Mouse (Mus musculus): ENCODE results near the gene Dscam. TPM values are rescaled to one million over a fixed set of nuclear protein-coding genes. Genes with fewer than 3 reads are reported as not detected.

Dscam gene
- total and polyA plus RNA-seq, 3 experiments: 0.01 TPM; not detected in 2

GRCm38 (mm10) chr16:96877271-96877670 lies 293.3 kb downstream of the Dscam start:
- no peak for DNase-seq

GRCm38 (mm10) chr16:96872799-96873198 lies 297.8 kb downstream of the Dscam start:
- DNase-seq: no peak

- peak; percentile 59 for DNase-seq
Measured at GRCm38 (mm10) chr16:96857571-96857970, 313.0 kb downstream of the Dscam start.

- DNase-seq: no peak
Measured at GRCm38 (mm10) chr16:96855060-96855459, 315.5 kb downstream of the Dscam start.

- peak; percentile 48 for DNase-seq
Measured at GRCm38 (mm10) chr16:96852383-96852782, 318.2 kb downstream of the Dscam start.

- no peak for DNase-seq
Measured at GRCm38 (mm10) chr16:96848916-96849315, 321.6 kb downstream of the Dscam start.

GRCm38 (mm10) chr16:96846585-96846984 lies 324.0 kb downstream of the Dscam start:
- DNase-seq: no peak

- no peak for DNase-seq
Measured at GRCm38 (mm10) chr16:96846113-96846512, 324.4 kb downstream of the Dscam start.

- no peak for DNase-seq
Measured at GRCm38 (mm10) chr16:96845475-96846098, 325.0 kb downstream of the Dscam start.

- no peak for DNase-seq
Measured at GRCm38 (mm10) chr16:96843691-96844400, 326.7 kb downstream of the Dscam start.

- DNase-seq: no peak
Measured at GRCm38 (mm10) chr16:96842829-96843360, 327.7 kb downstream of the Dscam start.

GRCm38 (mm10) chr16:96819649-96820048 lies 350.9 kb downstream of the Dscam start:
- peak; percentile 70 for DNase-seq

GRCm38 (mm10) chr16:96806298-96806697 lies 364.3 kb downstream of the Dscam start:
- DNase-seq: peak; percentile 21

GRCm38 (mm10) chr16:96802636-96803035 lies 367.9 kb downstream of the Dscam start:
- peak; percentile 51 for DNase-seq

- peak; percentile 23 for DNase-seq
Measured at GRCm38 (mm10) chr16:96801650-96802237, 368.8 kb downstream of the Dscam start.

- peak; percentile 70 for DNase-seq
Measured at GRCm38 (mm10) chr16:96795431-96795830, 375.1 kb downstream of the Dscam start.

GRCm38 (mm10) chr16:96791307-96791706 lies 379.2 kb downstream of the Dscam start:
- no peak for DNase-seq

- no peak for DNase-seq
Measured at GRCm38 (mm10) chr16:96788286-96788685, 382.3 kb downstream of the Dscam start.

GRCm38 (mm10) chr16:96779021-96779420 lies 391.5 kb downstream of the Dscam start:
- no peak for DNase-seq

GRCm38 (mm10) chr16:96774245-96774644 lies 396.3 kb downstream of the Dscam start:
- DNase-seq: no peak

- DNase-seq: no peak
Measured at GRCm38 (mm10) chr16:96767985-96768384, 402.6 kb downstream of the Dscam start.

GRCm38 (mm10) chr16:96767508-96767907 lies 403.0 kb downstream of the Dscam start:
- DNase-seq: no peak

GRCm38 (mm10) chr16:96761225-96761624 lies 409.3 kb downstream of the Dscam start:
- no peak for DNase-seq
